Mouse (Mus musculus) myocyte (in vitro differentiated cells): ENCODE results near the gene Slc13a5. TPM values are rescaled to one million over a fixed set of nuclear protein-coding genes. Genes with fewer than 3 reads are reported as not detected.

Experiments
- H3K27me3 ChIP-seq: one replicate; pipeline ENCODE4 v1.6.1; 2011; ENCODE audit not compliant: control insufficient read depth, insufficient read depth, insufficient read length
- H3K36me3 ChIP-seq: one replicate; pipeline ENCODE4 v1.6.1; 2011; ENCODE audit not compliant: control insufficient read depth, insufficient read depth
- H3K4me2 ChIP-seq: one replicate; pipeline ENCODE4 v1.6.1; 2011; ENCODE audit warnings: low read depth, control low read depth
- H3K4me3 ChIP-seq: one replicate; pipeline ENCODE4 v1.5.1; 2011; ENCODE audit warnings: mild to moderate bottlenecking, control low read depth, moderate library complexity
- H3K79me2 ChIP-seq: one replicate; pipeline ENCODE4 v1.6.1; 2011; ENCODE audit not compliant: control insufficient read depth, insufficient read depth
- H3ac ChIP-seq: one replicate; pipeline ENCODE4 v1.6.1; 2011; ENCODE audit not compliant: control insufficient read depth, insufficient read length
- CEBPB ChIP-seq: IDR thresholded peaks from 2 replicates; pipeline ENCODE4 v1.6.1; 2011; ENCODE audit warnings: mild to moderate bottlenecking, moderate library complexity; ENCODE audit not compliant: poor library complexity, insufficient read depth, severe bottlenecking
- E2F4 ChIP-seq: IDR thresholded peaks from one replicate; pipeline ENCODE4 v1.6.1; 2011; ENCODE audit warnings: mild to moderate bottlenecking, control low read depth, moderate library complexity; ENCODE audit not compliant: insufficient read depth
- MAX ChIP-seq: IDR thresholded peaks from one replicate; pipeline ENCODE4 v1.6.1; 2011; ENCODE audit warnings: low read depth, mild to moderate bottlenecking, control low read depth
- MYOD1 ChIP-seq, 3 experiments: IDR thresholded peaks; one replicate each; pipeline ENCODE4 v1.6.1; 2011; ENCODE audit warnings: control low read depth in 2 of 3, low read depth in 2 of 3, mild to moderate bottlenecking in 2 of 3, moderate library complexity in 1 of 3; ENCODE audit not compliant: insufficient read length in 2 of 3, control insufficient read depth in 1 of 3
- MYOG ChIP-seq, 3 experiments: IDR thresholded peaks; one replicate each; pipeline ENCODE4 v1.6.1; 2011; ENCODE audit warnings: control low read depth in 2 of 3, low read depth in 2 of 3, mild to moderate bottlenecking in 2 of 3; ENCODE audit not compliant: insufficient read length in 2 of 3, control insufficient read depth in 1 of 3, insufficient read depth in 1 of 3
- POLR2A ChIP-seq: IDR thresholded peaks from one replicate; pipeline ENCODE4 v1.6.1; 2011; ENCODE audit warnings: low read depth, mild to moderate bottlenecking, control low read depth, moderate library complexity; ENCODE audit not compliant: insufficient read length
- POLR2AphosphoS2 ChIP-seq: IDR thresholded peaks from one replicate; pipeline ENCODE4 v1.6.1; 2011; ENCODE audit warnings: low read depth, control low read depth; ENCODE audit not compliant: insufficient read length
- REST ChIP-seq: IDR thresholded peaks from one replicate; pipeline ENCODE4 v1.6.1; 2011; ENCODE audit warnings: mild to moderate bottlenecking, control low read depth, moderate library complexity; ENCODE audit not compliant: insufficient read depth, insufficient read length
- SRF ChIP-seq: IDR thresholded peaks from one replicate; pipeline ENCODE4 v1.6.1; 2011; ENCODE audit warnings: low read depth; ENCODE audit not compliant: control insufficient read depth, insufficient read length
- TCF12 ChIP-seq: IDR thresholded peaks from one replicate; pipeline ENCODE4 v1.6.1; 2011; ENCODE audit warnings: mild to moderate bottlenecking, control low read depth; ENCODE audit not compliant: poor library complexity, insufficient read depth, severe bottlenecking
- TCF3 ChIP-seq: IDR thresholded peaks from one replicate; pipeline ENCODE4 v1.6.1; 2011; ENCODE audit warnings: low read depth, control low read depth; ENCODE audit not compliant: insufficient read length
- USF1 ChIP-seq: IDR thresholded peaks from one replicate; pipeline ENCODE4 v1.6.1; 2011; ENCODE audit warnings: low read depth, mild to moderate bottlenecking, control low read depth, moderate library complexity
- polyA plus RNA-seq: library from polyadenylated mRNA; unstranded; fragments of >200 nt; fragmentation: generic; extraction: Trizol; gene quantifications from one replicate; pipeline ENCODE4 v1.2.1, GENCODE M21; 2012; ENCODE audit warnings: missing spikeins

Slc13a5 gene
- polyA plus RNA-seq, 1 experiment, result 0.72 TPM

DNA sequence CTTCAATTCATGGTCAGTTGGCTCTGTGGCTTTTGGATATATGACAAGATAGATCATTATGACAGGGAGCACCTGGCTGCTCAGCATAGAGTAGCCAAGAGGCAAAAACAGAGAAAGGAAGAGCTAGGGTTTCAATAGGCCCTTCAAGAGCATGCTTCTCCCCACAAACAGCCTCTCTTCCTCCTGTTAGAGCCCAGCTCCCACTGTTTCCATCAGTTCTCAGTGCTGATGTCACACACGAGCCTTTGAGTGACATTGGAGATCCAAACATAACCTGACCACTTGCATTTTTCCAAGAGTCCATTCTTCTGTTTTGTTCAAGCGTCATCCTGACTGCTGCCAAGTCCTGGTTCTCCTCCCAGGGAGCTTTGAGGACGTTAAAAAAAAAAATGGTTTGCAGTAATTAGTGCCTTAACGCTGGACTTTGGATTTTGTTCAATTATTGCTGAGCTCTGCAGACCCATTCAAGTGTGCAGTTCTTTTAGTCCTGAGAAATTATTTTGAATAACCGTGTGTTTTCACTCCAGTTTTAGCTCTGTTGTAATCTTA, 14.9 kb upstream of the Slc13a5 start:
- no peak overlapping the region for H3K4me2 ChIP-seq
- no peak overlapping the region for H3K4me3 ChIP-seq
- no peaks in the 10 kb centered on the region for H3K36me3 ChIP-seq
- H3ac ChIP-seq, result no peak overlapping the region
- TF ChIP-seq E2F4, result no peak
- no peaks in the 10 kb centered on the region for H3K79me2 ChIP-seq
- no peaks in the 10 kb centered on the region for H3K27me3 ChIP-seq

DNA sequence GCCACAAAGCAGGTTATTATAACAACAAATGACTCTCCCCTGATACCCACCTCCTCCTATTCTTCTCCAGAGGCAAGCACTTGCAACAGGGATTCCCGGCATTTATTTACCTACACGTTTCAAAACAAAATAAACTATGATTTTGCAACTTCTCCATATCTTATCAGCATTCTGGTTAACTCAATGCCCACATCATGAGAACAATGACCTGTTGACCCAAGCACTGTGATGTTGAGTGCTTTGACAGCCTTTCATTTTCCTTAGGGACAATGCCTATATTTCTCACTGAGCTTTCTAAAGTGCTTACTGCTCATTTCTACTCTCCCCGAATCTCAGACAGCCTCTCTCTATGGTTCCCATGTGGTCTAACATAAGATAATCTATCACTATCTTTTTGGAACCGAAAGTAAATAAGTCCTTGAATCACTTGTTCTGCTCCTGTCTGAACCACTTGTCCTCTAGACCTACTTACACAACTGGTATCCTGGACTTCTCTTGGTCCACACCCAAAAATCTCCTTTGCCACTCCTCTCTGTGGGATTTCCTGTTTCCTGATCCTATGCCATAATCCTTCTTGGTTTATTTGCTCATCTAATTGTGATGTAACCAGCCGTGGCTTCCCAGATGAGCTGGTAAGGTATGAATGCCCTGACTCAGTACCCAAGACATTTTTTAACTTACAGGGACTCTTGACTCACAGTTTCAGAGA, 14.3 kb upstream of the Slc13a5 start:
- Histone ChIP-seq H3K27me3 (no peaks in the 10 kb centered on the region), H3K36me3 (no peaks in the 10 kb centered on the region), H3K79me2 (no peaks in the 10 kb centered on the region), H3K4me3 (no peak overlapping the region), H3ac (no peak overlapping the region), H3K4me2 (no peak overlapping the region)
- TF ChIP-seq E2F4 (no peak), USF1 (no peak), TCF12 (no peak), POLR2AphosphoS2 (no peak), TCF3 (no peak), MAX (no peak), REST (no peak), MYOD1 (IDR thresholded peaks at IDR 0.05; ENCODE audit: control insufficient read depth in 1 of 3, insufficient read length in 2 of 3, low read depth in 2 of 3) (no peak), MYOG (IDR thresholded peaks at IDR 0.05; ENCODE audit: control insufficient read depth in 1 of 3, insufficient read depth in 1 of 3, insufficient read length in 2 of 3, low read depth in 2 of 3) (no peak), POLR2A (no peak), SRF (no peak), CEBPB (no peak)

DNA sequence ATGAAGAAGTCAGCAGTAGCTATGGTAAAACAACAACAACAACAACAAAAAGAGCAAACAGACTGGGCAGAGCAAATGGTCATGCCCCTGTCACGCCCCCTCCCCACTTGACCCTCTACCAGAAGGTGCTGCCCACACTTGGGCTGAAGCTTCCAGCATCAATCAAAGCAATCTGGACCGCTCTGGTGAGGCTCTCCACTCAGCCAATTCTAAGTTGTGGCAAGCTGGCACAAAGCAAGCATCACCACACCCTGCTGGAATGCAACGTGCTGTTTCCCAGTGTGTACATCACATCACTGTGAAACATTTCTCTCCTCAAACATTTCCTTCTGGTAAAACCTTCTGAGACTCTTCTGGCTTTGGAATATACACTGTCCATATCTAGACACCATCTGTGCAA, 6.3 kb upstream of the Slc13a5 start:
- Histone ChIP-seq H3K4me2 (no peak overlapping the region), H3K79me2 (no peaks in the 10 kb centered on the region), H3K36me3 (no peaks in the 10 kb centered on the region), H3ac (no peak overlapping the region), H3K4me3 (no peak overlapping the region), H3K27me3 (no peaks in the 10 kb centered on the region)
- TF ChIP-seq CEBPB, result no peak
- no peak for TF ChIP-seq MAX
- TF ChIP-seq POLR2AphosphoS2, result no peak
- TF ChIP-seq E2F4, result no peak
- no peak for TF ChIP-seq MYOG (IDR thresholded peaks at IDR 0.05; ENCODE audit: control insufficient read depth in 1 of 3, insufficient read depth in 1 of 3, insufficient read length in 2 of 3, low read depth in 2 of 3)
- TF ChIP-seq MYOD1 (IDR thresholded peaks at IDR 0.05; ENCODE audit: control insufficient read depth in 1 of 3, insufficient read length in 2 of 3, low read depth in 2 of 3), result no peak
- no peak for TF ChIP-seq TCF3
- no peak for TF ChIP-seq USF1
- TF ChIP-seq POLR2A, result no peak
- no peak for TF ChIP-seq TCF12
- no peak for TF ChIP-seq REST
- TF ChIP-seq SRF, result no peak

DNA sequence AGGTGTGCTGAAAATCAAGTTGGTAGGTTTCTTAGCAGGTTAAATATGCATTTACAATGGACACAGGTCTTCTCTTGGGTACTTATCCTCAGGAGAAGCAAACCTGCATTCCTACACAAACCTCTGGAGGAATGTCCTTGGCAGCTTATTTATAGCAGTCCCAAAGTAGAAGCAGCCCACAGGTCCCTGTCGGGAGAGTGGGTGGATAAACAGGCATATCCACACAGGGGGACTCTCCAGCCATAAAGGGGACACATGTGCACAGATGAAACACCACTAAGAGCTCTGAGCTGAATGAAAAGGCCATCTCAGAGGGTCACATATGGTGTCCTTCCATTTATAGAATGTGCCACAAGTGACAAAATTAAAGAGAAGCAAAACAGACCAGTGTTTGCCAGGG, 4.7 kb upstream of the Slc13a5 start:
- H3K4me2 ChIP-seq, result no peak overlapping the region
- no peaks in the 10 kb centered on the region for H3K27me3 ChIP-seq
- H3ac ChIP-seq, result no peak overlapping the region
- no peaks in the 10 kb centered on the region for H3K79me2 ChIP-seq
- no peaks in the 10 kb centered on the region for H3K36me3 ChIP-seq
- TF ChIP-seq TCF3 (no peak), REST (no peak), USF1 (no peak), TCF12 (no peak), SRF (no peak), MYOG (IDR thresholded peaks at IDR 0.05; ENCODE audit: control insufficient read depth in 1 of 3, insufficient read depth in 1 of 3, insufficient read length in 2 of 3, low read depth in 2 of 3) (no peak), CEBPB (no peak), POLR2AphosphoS2 (no peak), E2F4 (no peak), MYOD1 (IDR thresholded peaks at IDR 0.05; ENCODE audit: control insufficient read depth in 1 of 3, insufficient read length in 2 of 3, low read depth in 2 of 3) (no peak), POLR2A (no peak), MAX (no peak)
- H3K4me3 ChIP-seq, result no peak overlapping the region
